Mouse (Mus musculus): ENCODE results near the gene Card6. TPM values are rescaled to one million over a fixed set of nuclear protein-coding genes. Genes with fewer than 3 reads are reported as not detected.
A peak's percentile ranks its signal among the peaks of the same experiment; 100 is the strongest.

The Card6 gene
- polyA plus RNA-seq, 1 experiment from 2014 or later = 3.6 TPM

- Histone ChIP-seq H3K9ac (ENCODE audit: low read length) (peak overlapping the region; percentile 87), H3K27ac (replicated peaks in 1 of 2; ENCODE audit: control insufficient read depth in 1 of 2, insufficient read depth in 1 of 2, low read depth in 2 of 2, low read length in 2 of 2) (peak overlapping the region in 1 of 2 experiments; percentile 49; a peak in 1 of 4 replicates), H3K4me2 (ENCODE audit: low read length) (peak overlapping the region; percentile 73), H3K4me1 (ENCODE audit: control insufficient read depth in 2 of 2, insufficient read depth in 2 of 2, low read length in 2 of 2) (peaks cover 4 to 12% of the 10 kb centered on the region in 2 experiments), H3K9me3 (ENCODE audit: control insufficient read depth, low read length) (no peaks in the 10 kb centered on the region), H3K36me3 (ENCODE audit: control insufficient read depth, insufficient read depth, low read length) (no peaks in the 10 kb centered on the region), H3K4me3 (ENCODE audit: control insufficient read depth in 1 of 2, insufficient read depth in 1 of 2, low read depth in 1 of 2, low read length in 2 of 2) (peak overlapping the region; percentile 16 to 88; a peak in 1 of 4 replicates), H3K27me3 (ENCODE audit: control insufficient read depth, insufficient read depth, low read length) (no peaks in the 10 kb centered on the region)
- WGBS = 29% methylated on average over 9 of the region's 9 CpGs
- no peak for ATAC-seq (ENCODE audit: insufficient number of reproducible peaks, insufficient read depth, low FRiP score, low read depth)
Measured at GRCm38 (mm10) chr15:5145196-5145945, 37.0 kb upstream of the Card6 start.

DNA sequence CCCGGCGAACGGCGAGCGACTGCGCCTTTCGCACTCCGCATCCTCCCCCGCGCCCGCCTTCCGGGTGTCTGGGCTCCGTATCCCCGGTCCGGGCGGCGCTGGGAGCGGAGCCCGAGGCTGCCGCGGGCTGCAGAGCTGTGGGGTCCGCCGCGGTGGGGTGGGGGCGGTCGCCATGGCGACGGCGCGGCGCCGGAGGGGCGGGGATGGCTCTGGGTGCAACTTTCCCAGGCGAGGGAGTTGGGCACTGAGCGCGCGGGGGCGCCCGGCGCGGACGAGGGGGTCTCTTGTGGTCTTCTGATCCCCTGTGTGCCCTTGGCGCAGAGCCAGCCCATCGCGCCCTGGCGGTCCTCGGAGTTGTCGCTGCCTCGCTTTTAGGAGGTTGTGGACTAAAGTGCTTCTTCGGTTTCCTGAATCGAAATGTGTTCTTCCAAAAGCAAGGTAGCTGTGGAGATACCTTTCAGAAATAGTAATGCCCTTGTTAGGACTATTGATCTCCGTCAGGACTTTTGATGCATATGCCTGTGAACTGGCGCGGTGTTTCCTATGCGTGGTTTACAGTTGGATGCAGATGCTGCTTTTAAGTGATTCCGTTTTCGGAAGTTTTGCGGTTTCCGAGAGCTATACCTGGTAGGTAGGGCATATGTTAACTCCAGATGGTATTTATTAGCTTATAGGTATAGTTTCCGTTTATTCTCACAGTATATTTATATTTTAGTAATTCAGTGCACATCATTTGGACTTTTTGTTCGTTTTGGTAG, 35.9 kb upstream of the Card6 start:
- H3K27ac ChIP-seq (replicated peaks in 1 of 2; ENCODE audit: control insufficient read depth in 1 of 2, insufficient read depth in 1 of 2, low read depth in 2 of 2, low read length in 2 of 2) = peak overlapping the region; percentile 84 to 93
- no peaks in the 10 kb centered on the region for H3K36me3 ChIP-seq (ENCODE audit: control insufficient read depth, insufficient read depth, low read length)
- H3K4me2 ChIP-seq (ENCODE audit: low read length) = peak overlapping the region; percentile 73

DNA sequence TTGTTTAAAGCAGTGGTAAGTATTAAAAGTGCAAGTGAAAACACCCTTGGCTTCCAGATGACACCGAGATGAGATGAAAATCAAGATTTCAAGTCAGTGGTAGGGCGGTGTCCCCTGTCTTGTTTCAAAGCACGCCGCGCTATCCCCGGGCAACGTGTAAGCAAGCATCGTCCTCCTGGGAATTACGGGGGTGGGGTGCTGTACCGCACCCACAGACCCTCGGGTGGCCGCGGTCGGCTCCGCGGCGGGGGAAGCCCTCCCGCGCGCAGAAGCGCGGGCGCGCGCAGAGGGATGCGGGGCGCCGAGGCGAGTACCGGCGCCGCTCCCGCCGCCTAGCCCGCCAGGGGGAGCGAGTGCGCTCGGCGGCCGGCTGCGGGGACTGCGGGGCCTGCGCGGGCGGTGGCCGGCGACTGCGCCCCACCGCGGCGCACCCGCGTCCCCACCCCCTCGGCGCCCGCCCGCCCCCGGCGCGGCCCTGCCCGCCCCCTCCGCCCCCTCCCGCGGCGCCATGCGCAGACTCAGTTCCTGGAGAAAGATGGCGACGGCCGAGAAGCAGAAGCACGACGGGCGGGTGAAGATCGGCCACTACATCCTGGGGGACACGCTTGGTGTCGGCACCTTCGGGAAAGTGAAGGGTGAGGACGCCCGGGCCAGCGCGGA, 35.2 kb upstream of the Card6 start, which contains the start of gene Prkaa1:
TSS of gene Prkaa1 (plus strand) at position 501 of the 660 bp plus-strand sequence.
- Histone ChIP-seq H3K4me2 (ENCODE audit: low read length) (peak within 1 kb of the TSS; percentile 73), H3K27ac (replicated peaks in 1 of 2; ENCODE audit: control insufficient read depth in 1 of 2, insufficient read depth in 1 of 2, low read depth in 2 of 2, low read length in 2 of 2) (peak within 1 kb of the TSS; percentile 84 to 93), H3K27me3 (ENCODE audit: control insufficient read depth, insufficient read depth, low read length) (no peaks in the 10 kb centered on the region), H3K9ac (ENCODE audit: low read length) (peak within 1 kb of the TSS; percentile 87), H3K4me1 (ENCODE audit: control insufficient read depth in 2 of 2, insufficient read depth in 2 of 2, low read length in 2 of 2) (peaks cover 2 to 12% of the 10 kb centered on the region in 2 experiments), H3K4me3 (ENCODE audit: control insufficient read depth in 1 of 2, insufficient read depth in 1 of 2, low read depth in 1 of 2, low read length in 2 of 2) (peak within 1 kb of the TSS; percentile 88 to 98), H3K36me3 (ENCODE audit: control insufficient read depth, insufficient read depth, low read length) (no peaks in the 10 kb centered on the region), H3K9me3 (ENCODE audit: control insufficient read depth, low read length) (no peaks in the 10 kb centered on the region)
- under 1% methylated on average over 80 of the region's 80 CpGs for WGBS
- ATAC-seq (ENCODE audit: insufficient number of reproducible peaks, insufficient read depth, low FRiP score, low read depth) = peak; percentile 94

More for the DNA sequence above, 35.9 kb upstream of the Card6 start:
- Histone ChIP-seq H3K9me3 (ENCODE audit: control insufficient read depth, low read length) (no peaks in the 10 kb centered on the region), H3K4me1 (ENCODE audit: control insufficient read depth in 2 of 2, insufficient read depth in 2 of 2, low read length in 2 of 2) (peaks cover 4 to 12% of the 10 kb centered on the region in 2 experiments), H3K9ac (ENCODE audit: low read length) (peak overlapping the region; percentile 87), H3K4me3 (ENCODE audit: control insufficient read depth in 1 of 2, insufficient read depth in 1 of 2, low read depth in 1 of 2, low read length in 2 of 2) (peak overlapping the region; percentile 88 to 98), H3K27me3 (ENCODE audit: control insufficient read depth, insufficient read depth, low read length) (no peaks in the 10 kb centered on the region)
- 1% methylated on average over 54 of the region's 61 CpGs for WGBS
- ATAC-seq (ENCODE audit: insufficient number of reproducible peaks, insufficient read depth, low FRiP score, low read depth) = peak; percentile 82

DNA sequence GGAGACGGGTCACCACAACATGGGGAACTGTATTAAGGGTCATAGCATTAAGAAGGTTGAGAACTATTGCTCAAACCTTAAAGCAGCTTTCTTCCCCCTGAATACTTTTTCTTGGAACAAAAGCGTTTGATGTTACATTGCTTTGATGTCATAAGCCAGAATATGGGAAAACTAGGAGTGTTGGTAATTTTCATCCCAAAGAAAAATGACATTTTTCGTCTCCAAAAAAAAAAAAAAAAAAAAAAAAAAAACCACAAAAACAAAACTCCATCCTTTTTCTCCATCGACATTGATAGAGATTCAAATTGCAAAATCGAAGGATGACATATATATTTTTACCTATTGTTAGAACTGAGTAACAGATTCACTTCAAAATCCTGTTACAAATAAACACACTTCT, 34.4 kb upstream of the Card6 start:
- Histone ChIP-seq H3K9me3 (ENCODE audit: control insufficient read depth, low read length) (no peaks in the 10 kb centered on the region), H3K36me3 (ENCODE audit: control insufficient read depth, insufficient read depth, low read length) (no peaks in the 10 kb centered on the region), H3K27ac (replicated peaks in 1 of 2; ENCODE audit: control insufficient read depth in 1 of 2, insufficient read depth in 1 of 2, low read depth in 2 of 2, low read length in 2 of 2) (no peak overlapping the region), H3K9ac (ENCODE audit: low read length) (no peak overlapping the region), H3K27me3 (ENCODE audit: control insufficient read depth, insufficient read depth, low read length) (no peaks in the 10 kb centered on the region), H3K4me2 (ENCODE audit: low read length) (peak overlapping the region; percentile 73), H3K4me3 (ENCODE audit: control insufficient read depth in 1 of 2, insufficient read depth in 1 of 2, low read depth in 1 of 2, low read length in 2 of 2) (peak overlapping the region in 1 of 2 experiments; percentile 88; a peak in 1 of 4 replicates), H3K4me1 (ENCODE audit: control insufficient read depth in 2 of 2, insufficient read depth in 2 of 2, low read length in 2 of 2) (peaks cover 2 to 13% of the 10 kb centered on the region in 2 experiments; a peak in 3 of 4 replicates)
- no peak for ATAC-seq (ENCODE audit: insufficient number of reproducible peaks, insufficient read depth, low FRiP score, low read depth)
- 73% methylated on average over 5 of the region's 5 CpGs for WGBS

- no peak overlapping the region for H3K4me3 ChIP-seq (ENCODE audit: control insufficient read depth in 1 of 2, insufficient read depth in 1 of 2, low read depth in 1 of 2, low read length in 2 of 2)
- ATAC-seq (ENCODE audit: insufficient number of reproducible peaks, insufficient read depth, low FRiP score, low read depth) = no peak
- H3K27me3 ChIP-seq (ENCODE audit: control insufficient read depth, insufficient read depth, low read length) = no peaks in the 10 kb centered on the region
- H3K27ac ChIP-seq (replicated peaks in 1 of 2; ENCODE audit: control insufficient read depth in 1 of 2, insufficient read depth in 1 of 2, low read depth in 2 of 2, low read length in 2 of 2) = no peak overlapping the region; a peak in 1 of 4 replicates
- 50% methylated on average over 5 of the region's 5 CpGs for WGBS
- no peak overlapping the region for H3K9ac ChIP-seq (ENCODE audit: low read length)
- H3K4me2 ChIP-seq (ENCODE audit: low read length) = no peak overlapping the region
- H3K36me3 ChIP-seq (ENCODE audit: control insufficient read depth, insufficient read depth, low read length) = no peaks in the 10 kb centered on the region
- no peaks in the 10 kb centered on the region for H3K9me3 ChIP-seq (ENCODE audit: control insufficient read depth, low read length)
- peaks cover 2 to 15% of the 10 kb centered on the region in 2 experiments; a peak in 3 of 4 replicates for H3K4me1 ChIP-seq (ENCODE audit: control insufficient read depth in 2 of 2, insufficient read depth in 2 of 2, low read length in 2 of 2)
Measured at GRCm38 (mm10) chr15:5142047-5142446, 33.7 kb upstream of the Card6 start.

DNA sequence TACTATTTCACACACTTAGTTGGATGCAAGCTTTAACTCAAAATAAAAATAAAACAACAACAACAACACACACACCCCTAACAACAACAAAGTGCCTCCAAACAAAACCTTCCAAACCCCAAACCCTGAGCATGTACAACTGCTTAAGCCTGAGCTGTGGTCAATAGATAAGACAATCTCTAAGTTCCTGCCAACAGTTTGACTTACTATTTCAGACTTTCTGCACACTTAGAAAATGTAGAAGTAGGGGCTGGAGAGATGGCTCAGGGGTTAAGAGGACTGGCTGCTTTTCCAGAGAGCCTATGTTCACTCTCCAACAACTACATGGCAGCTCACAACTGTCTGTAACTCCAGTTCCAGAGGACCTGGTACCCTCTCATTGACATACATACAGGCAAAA, 32.0 kb upstream of the Card6 start:
- no peak overlapping the region for H3K4me2 ChIP-seq (ENCODE audit: low read length)
- peaks cover 2 to 11% of the 10 kb centered on the region in 2 experiments; a peak in 3 of 4 replicates for H3K4me1 ChIP-seq (ENCODE audit: control insufficient read depth in 2 of 2, insufficient read depth in 2 of 2, low read length in 2 of 2)
- no peaks in the 10 kb centered on the region for H3K27me3 ChIP-seq (ENCODE audit: control insufficient read depth, insufficient read depth, low read length)
- no peaks in the 10 kb centered on the region for H3K36me3 ChIP-seq (ENCODE audit: control insufficient read depth, insufficient read depth, low read length)
- no peak overlapping the region for H3K9ac ChIP-seq (ENCODE audit: low read length)
- no peaks in the 10 kb centered on the region for H3K9me3 ChIP-seq (ENCODE audit: control insufficient read depth, low read length)
- no peak for ATAC-seq (ENCODE audit: insufficient number of reproducible peaks, insufficient read depth, low FRiP score, low read depth)
- no peak overlapping the region for H3K4me3 ChIP-seq (ENCODE audit: control insufficient read depth in 1 of 2, insufficient read depth in 1 of 2, low read depth in 1 of 2, low read length in 2 of 2)
- H3K27ac ChIP-seq (replicated peaks in 1 of 2; ENCODE audit: control insufficient read depth in 1 of 2, insufficient read depth in 1 of 2, low read depth in 2 of 2, low read length in 2 of 2) = no peak overlapping the region

DNA sequence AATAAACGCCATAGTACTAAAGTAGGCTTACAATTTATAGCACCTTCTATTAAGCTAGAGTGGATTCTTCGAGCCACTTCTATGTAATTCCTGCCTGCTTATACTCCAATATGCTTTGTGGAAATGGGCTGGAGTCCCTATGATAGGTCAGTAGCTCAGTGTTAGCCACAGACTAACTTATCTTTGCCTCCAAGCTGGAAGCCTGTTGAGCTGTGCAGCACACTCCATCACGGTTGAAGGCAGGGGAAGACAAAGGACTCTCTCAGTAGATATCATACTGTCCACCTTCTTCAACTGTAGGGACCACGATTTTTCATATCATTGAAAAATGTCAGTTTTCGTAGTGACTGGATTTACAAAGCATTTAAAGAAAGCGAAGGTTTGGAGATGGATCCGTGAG, 31.5 kb upstream of the Card6 start:
- 66% methylated on average over 7 of the region's 7 CpGs for WGBS
- Histone ChIP-seq H3K4me2 (ENCODE audit: low read length) (no peak overlapping the region), H3K27ac (replicated peaks in 1 of 2; ENCODE audit: control insufficient read depth in 1 of 2, insufficient read depth in 1 of 2, low read depth in 2 of 2, low read length in 2 of 2) (no peak overlapping the region), H3K9ac (ENCODE audit: low read length) (no peak overlapping the region), H3K36me3 (ENCODE audit: control insufficient read depth, insufficient read depth, low read length) (no peaks in the 10 kb centered on the region), H3K9me3 (ENCODE audit: control insufficient read depth, low read length) (no peaks in the 10 kb centered on the region), H3K27me3 (ENCODE audit: control insufficient read depth, insufficient read depth, low read length) (no peaks in the 10 kb centered on the region), H3K4me1 (ENCODE audit: control insufficient read depth in 2 of 2, insufficient read depth in 2 of 2, low read length in 2 of 2) (peaks cover under 1 to 6% of the 10 kb centered on the region in 2 experiments; a peak in 2 of 4 replicates), H3K4me3 (ENCODE audit: control insufficient read depth in 1 of 2, insufficient read depth in 1 of 2, low read depth in 1 of 2, low read length in 2 of 2) (no peak overlapping the region)
- no peak for ATAC-seq (ENCODE audit: insufficient number of reproducible peaks, insufficient read depth, low FRiP score, low read depth)

Measured in heart, embryonic 14.5 days (tissue).